Mouse (Mus musculus): Measurements from ENCODE around the gene Jmy. TPM values are rescaled to one million over a fixed set of nuclear protein-coding genes. Genes with fewer than 3 reads are reported as not detected.

The Jmy gene
- polyA plus RNA-seq, 1 experiment: not detected

DNA sequence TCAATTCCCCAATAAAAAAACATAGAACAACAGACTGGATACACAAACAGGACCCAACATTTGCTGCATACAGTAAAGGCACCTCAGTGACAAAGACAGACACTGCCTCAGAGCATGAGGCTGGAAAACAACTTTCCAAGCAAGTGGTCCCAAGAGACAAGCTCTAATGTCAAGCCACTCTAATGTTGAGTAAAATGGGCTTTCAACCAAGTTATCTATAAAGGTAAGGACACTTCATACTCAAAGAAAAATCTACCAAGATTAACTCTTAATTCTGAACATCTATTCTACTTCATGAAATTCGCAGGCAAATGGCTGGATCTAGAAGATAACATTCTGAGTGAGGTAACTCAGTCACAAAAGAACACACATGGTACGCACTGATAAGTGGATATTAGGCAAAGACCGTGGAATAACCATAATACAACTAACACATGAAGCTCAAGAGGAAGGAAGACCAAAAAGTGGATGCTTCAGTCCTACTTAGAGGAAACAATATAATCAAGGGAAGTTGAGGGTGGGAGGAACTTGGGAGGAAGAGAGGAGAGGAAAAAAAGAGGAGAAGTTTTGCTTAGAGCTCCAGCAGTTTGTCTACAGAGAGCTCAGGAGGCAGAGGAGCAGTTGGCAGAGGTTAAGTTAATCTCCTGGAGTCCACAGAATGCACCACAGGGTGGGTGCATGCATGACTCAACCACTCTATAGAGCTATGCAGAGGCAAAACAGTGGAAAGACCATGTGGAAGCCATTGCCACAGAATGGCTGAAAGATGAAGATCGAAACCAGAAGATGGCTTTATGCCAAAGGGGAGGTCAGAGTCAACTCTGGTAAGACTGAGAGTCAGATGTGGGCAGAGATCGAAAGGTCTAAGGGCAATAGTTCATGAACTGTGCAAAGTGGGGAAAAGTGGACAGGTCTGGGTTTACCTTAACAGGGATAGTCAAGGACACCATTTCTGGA lies 71.4 kb downstream of the Jmy start:
- no peak overlapping the region for H3K27ac ChIP-seq (ENCODE audit: insufficient read depth, low read depth, low read length)
- WGBS: 96% methylated on average over 5 of the region's 5 CpGs
- H3K4me1 ChIP-seq (ENCODE audit: control insufficient read depth, insufficient read depth, low read length): no peaks in the 10 kb centered on the region
- H3K4me3 ChIP-seq (ENCODE audit: insufficient read depth, low read depth, low read length): no peak overlapping the region
- TF ChIP-seq POLR2A (IDR thresholded peaks at IDR 0.05; ENCODE audit: insufficient read depth, low read depth, low read length): no peak
- no peak for TF ChIP-seq CTCF (IDR thresholded peaks at IDR 0.05; ENCODE audit: insufficient read depth, low read depth, low read length)

DNA sequence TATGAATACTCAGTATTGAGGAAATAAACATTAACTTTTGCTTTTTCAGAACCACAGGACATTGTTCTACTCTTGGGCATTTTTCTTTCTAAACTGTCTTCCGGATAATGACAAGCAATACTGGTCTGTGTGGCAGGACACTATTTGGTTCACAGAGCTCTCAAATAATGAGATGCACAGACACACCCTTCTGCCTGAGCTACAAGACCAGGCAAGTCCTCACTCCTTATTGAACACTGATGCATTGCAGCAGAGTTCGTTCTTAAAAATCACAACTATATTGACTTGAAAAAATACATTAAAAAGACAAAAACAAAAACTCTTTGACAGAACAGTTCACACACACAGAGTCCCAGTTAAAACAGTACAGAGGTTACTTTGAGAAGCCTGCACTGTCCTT lies 76.4 kb downstream of the Jmy start:
- Histone ChIP-seq H3K27ac (ENCODE audit: insufficient read depth, low read depth, low read length) (no peak overlapping the region), H3K4me1 (ENCODE audit: control insufficient read depth, insufficient read depth, low read length) (peaks cover 6% of the 10 kb centered on the region; the same call in 1 of the 2 replicates), H3K4me3 (ENCODE audit: insufficient read depth, low read depth, low read length) (no peak overlapping the region)
- no peak for TF ChIP-seq CTCF (IDR thresholded peaks at IDR 0.05; ENCODE audit: insufficient read depth, low read depth, low read length)
- no peak for TF ChIP-seq POLR2A (IDR thresholded peaks at IDR 0.05; ENCODE audit: insufficient read depth, low read depth, low read length)
- 74% methylated on average over 2 of the region's 2 CpGs for WGBS

DNA sequence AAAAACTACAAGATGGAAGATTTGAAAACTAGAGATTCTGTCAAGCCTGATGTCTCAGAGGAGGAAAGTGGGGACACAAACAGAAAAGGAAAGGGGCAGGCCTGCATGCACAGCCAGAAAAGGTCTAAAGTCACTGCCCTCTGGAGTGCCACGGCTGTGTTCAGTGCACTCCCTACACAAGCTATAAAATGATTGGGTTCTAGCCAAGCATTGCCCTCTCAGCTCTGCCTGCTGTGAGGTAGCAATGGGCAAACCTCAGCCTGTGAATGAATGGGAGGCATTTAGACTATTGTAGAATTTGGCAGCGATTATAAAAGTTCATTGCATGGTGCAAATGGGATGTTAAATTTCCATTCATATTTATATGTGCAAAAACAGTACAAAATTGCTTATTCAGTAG lies 79.8 kb downstream of the Jmy start:
- H3K27ac ChIP-seq (ENCODE audit: insufficient read depth, low read depth, low read length): no peak overlapping the region
- peaks cover 6% of the 10 kb centered on the region; the same call in 1 of the 2 replicates for H3K4me1 ChIP-seq (ENCODE audit: control insufficient read depth, insufficient read depth, low read length)

DNA sequence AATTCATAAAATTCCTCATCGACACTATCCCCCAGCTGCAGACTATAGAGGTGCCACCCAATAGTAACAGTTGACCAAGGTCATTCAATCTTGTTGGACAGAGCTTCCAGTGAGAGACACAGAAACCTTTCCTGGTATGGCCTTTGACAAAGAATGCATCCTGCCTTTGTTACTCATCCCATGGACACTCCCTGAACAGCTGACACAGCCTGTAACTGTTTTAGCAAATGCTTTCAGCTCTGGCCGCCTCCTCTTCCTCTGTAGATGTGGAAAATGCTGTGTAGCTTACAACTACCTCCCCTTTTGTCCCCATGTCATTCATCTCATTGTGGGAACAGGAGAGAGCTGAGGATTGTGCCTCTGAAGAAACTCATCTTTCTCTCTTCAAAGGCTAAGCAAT lies 81.3 kb downstream of the Jmy start:
- 86% methylated on average over 2 of the region's 2 CpGs for WGBS
- Histone ChIP-seq H3K27ac (ENCODE audit: insufficient read depth, low read depth, low read length) (no peak overlapping the region), H3K4me3 (ENCODE audit: insufficient read depth, low read depth, low read length) (no peak overlapping the region)

More for the DNA sequence above, 79.8 kb downstream of the Jmy start:
- no peak overlapping the region for H3K4me3 ChIP-seq (ENCODE audit: insufficient read depth, low read depth, low read length)
- WGBS: 22% methylated on average over 2 of the region's 2 CpGs
- no peak for TF ChIP-seq CTCF (IDR thresholded peaks at IDR 0.05; ENCODE audit: insufficient read depth, low read depth, low read length)
- no peak for TF ChIP-seq POLR2A (IDR thresholded peaks at IDR 0.05; ENCODE audit: insufficient read depth, low read depth, low read length)

DNA sequence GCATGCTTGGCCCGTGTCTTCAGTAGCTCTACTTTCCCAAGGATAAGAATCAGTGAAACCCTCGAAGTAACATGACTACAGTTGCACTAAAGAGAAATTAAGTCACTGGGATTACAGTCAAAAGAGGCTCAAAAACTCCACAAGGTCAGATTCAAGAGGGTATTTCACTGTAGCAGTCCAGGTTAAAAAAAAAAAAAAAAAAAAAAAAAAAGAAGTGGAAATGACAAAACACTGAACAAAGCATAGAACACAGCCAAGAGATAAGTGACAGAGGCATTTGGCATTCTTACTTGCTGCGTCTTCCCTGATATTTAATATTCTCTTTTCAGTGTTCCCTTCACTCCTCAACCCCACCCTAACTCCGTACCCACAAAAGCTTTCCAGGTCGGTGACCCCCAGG lies 84.6 kb downstream of the Jmy start:
- no peak overlapping the region for H3K27ac ChIP-seq (ENCODE audit: insufficient read depth, low read depth, low read length)
- H3K4me1 ChIP-seq (ENCODE audit: control insufficient read depth, insufficient read depth, low read length): peaks cover 3% of the 10 kb centered on the region; the same call in 1 of the 2 replicates
- TF ChIP-seq CTCF (IDR thresholded peaks at IDR 0.05; ENCODE audit: insufficient read depth, low read depth, low read length) (no peak), POLR2A (IDR thresholded peaks at IDR 0.05; ENCODE audit: insufficient read depth, low read depth, low read length) (no peak)
- no peak overlapping the region for H3K4me3 ChIP-seq (ENCODE audit: insufficient read depth, low read depth, low read length)
- 92% methylated on average over 5 of the region's 5 CpGs for WGBS

More for the DNA sequence above, 81.3 kb downstream of the Jmy start:
- TF ChIP-seq CTCF (IDR thresholded peaks at IDR 0.05; ENCODE audit: insufficient read depth, low read depth, low read length) (no peak), POLR2A (IDR thresholded peaks at IDR 0.05; ENCODE audit: insufficient read depth, low read depth, low read length) (no peak)
- peaks cover 6% of the 10 kb centered on the region; the same call in 1 of the 2 replicates for H3K4me1 ChIP-seq (ENCODE audit: control insufficient read depth, insufficient read depth, low read length)

DNA sequence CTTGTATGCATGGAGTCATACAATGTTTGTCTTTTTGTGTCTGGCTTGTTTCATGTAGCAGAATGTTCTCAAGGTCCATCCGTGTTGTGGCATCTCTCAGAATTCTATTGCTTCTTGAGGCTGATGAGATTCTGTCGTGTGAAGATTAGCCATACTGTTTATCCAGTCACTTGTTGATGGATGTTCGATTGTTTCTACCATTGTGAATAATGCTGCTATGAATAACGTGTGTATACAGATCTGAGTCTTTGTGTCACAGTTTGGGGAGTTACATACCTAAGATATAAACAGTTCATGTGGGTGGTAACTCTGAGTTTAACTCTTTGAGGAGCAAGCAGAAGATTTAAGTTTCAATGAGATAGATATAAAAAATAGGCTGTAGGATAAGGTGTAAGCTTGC lies 89.3 kb downstream of the Jmy start:
- H3K4me1 ChIP-seq (ENCODE audit: control insufficient read depth, insufficient read depth, low read length): no peaks in the 10 kb centered on the region
- 84% methylated on average over 4 of the region's 4 CpGs for WGBS
- no peak overlapping the region for H3K27ac ChIP-seq (ENCODE audit: insufficient read depth, low read depth, low read length)
- TF ChIP-seq CTCF (IDR thresholded peaks at IDR 0.05; ENCODE audit: insufficient read depth, low read depth, low read length) (no peak), POLR2A (IDR thresholded peaks at IDR 0.05; ENCODE audit: insufficient read depth, low read depth, low read length) (no peak)
- no peak overlapping the region for H3K4me3 ChIP-seq (ENCODE audit: insufficient read depth, low read depth, low read length)

DNA sequence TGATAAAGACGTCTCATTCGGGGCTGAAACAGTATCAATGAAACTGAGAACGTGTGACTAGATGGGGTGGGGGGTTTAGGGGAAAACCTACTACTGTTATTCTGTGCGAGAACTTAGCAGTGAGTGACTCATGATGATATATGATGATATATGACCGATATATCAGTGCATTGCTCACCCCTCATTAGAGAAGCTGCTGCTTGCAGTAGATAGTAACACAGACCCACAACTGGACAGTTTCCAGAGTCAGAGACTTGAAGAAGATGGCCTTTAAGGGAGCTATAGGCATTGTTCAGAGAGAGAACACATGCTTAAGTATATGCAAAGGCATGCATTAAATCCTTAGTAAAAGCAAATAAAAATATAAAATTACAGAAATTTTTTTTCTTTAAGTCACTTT lies 92.8 kb downstream of the Jmy start:
- no peak for TF ChIP-seq POLR2A (IDR thresholded peaks at IDR 0.05; ENCODE audit: insufficient read depth, low read depth, low read length)
- TF ChIP-seq CTCF (IDR thresholded peaks at IDR 0.05; ENCODE audit: insufficient read depth, low read depth, low read length): no peak
- H3K27ac ChIP-seq (ENCODE audit: insufficient read depth, low read depth, low read length): no peak overlapping the region
- WGBS: 91% methylated on average over 5 of the region's 5 CpGs
- no peaks in the 10 kb centered on the region for H3K4me1 ChIP-seq (ENCODE audit: control insufficient read depth, insufficient read depth, low read length)
- no peak overlapping the region for H3K4me3 ChIP-seq (ENCODE audit: insufficient read depth, low read depth, low read length)

DNA sequence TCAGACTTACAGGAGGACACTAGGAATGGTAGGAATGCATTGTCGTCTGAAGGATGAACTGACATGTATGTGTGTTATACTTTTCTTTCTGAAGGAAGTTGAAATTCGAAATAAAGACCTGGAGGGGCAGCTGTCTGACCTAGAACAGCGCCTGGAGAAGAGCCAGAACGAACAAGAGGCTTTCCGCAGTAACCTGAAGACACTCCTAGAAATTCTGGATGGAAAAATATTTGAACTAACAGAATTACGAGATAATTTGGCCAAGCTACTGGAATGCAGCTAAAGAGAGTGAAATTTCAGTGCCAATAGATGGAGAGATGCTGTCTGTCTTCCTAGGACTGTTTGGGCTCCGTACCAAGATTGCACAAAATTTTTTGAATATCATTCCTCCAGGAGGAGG lies 97.7 kb downstream of the Jmy start:
- 0 out of 2 replicates have a peak, but pooled peaks cover 2% of the 10 kb centered on the region for H3K4me1 ChIP-seq (ENCODE audit: control insufficient read depth, insufficient read depth, low read length)
- H3K4me3 ChIP-seq (ENCODE audit: insufficient read depth, low read depth, low read length): no peak overlapping the region
- no peak overlapping the region for H3K27ac ChIP-seq (ENCODE audit: insufficient read depth, low read depth, low read length)
- 90% methylated on average over 7 of the region's 7 CpGs for WGBS
- no peak for TF ChIP-seq POLR2A (IDR thresholded peaks at IDR 0.05; ENCODE audit: insufficient read depth, low read depth, low read length)
- no peak for TF ChIP-seq CTCF (IDR thresholded peaks at IDR 0.05; ENCODE audit: insufficient read depth, low read depth, low read length)

DNA sequence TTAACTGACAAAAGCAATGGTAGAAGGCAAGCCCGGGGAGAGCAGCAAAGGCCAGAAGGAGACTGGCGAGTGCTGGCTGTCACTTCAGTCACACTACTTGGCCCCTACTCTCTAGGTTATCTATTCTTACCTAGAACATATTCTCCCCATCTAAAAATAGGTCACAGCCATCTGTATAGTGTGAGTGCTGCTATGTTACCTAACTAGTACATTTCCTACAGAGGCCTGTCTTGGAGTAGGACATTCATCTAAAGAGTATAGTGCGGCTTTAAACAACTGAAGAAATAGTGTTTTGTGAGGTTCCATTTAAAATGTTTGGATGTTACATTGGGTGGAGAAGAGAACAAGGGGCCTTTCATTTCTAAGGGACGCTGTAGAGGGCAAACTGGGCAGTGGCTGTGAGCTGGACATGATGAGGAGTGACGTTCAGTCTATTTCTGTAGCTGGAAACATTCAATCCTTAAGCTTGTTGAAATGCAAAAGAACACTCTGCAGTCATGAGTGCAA lies 99.8 kb downstream of the Jmy start:
- H3K4me1 ChIP-seq (ENCODE audit: control insufficient read depth, insufficient read depth, low read length): 0 out of 2 replicates have a peak, but pooled peaks cover 2% of the 10 kb centered on the region
- no peak overlapping the region for H3K27ac ChIP-seq (ENCODE audit: insufficient read depth, low read depth, low read length)
- 52% methylated on average over 5 of the region's 5 CpGs for WGBS
- no peak overlapping the region for H3K4me3 ChIP-seq (ENCODE audit: insufficient read depth, low read depth, low read length)
- no peak for TF ChIP-seq CTCF (IDR thresholded peaks at IDR 0.05; ENCODE audit: insufficient read depth, low read depth, low read length)
- TF ChIP-seq POLR2A (IDR thresholded peaks at IDR 0.05; ENCODE audit: insufficient read depth, low read depth, low read length): no peak
